Mouse (Mus musculus) cerebral cortex, adult 2 months (tissue): ENCODE data around the gene Polr3gl.

ENCODE experiments used
- WGBS: fragments of 180-500 bp; shearing (Covaris S2); methylation state at CpG from one replicate; pipeline ENCODE4 v1.1.7; 2018; 5-methylcytosine and 5-hydroxymethylcytosine counted together

The Polr3gl gene

DNA sequence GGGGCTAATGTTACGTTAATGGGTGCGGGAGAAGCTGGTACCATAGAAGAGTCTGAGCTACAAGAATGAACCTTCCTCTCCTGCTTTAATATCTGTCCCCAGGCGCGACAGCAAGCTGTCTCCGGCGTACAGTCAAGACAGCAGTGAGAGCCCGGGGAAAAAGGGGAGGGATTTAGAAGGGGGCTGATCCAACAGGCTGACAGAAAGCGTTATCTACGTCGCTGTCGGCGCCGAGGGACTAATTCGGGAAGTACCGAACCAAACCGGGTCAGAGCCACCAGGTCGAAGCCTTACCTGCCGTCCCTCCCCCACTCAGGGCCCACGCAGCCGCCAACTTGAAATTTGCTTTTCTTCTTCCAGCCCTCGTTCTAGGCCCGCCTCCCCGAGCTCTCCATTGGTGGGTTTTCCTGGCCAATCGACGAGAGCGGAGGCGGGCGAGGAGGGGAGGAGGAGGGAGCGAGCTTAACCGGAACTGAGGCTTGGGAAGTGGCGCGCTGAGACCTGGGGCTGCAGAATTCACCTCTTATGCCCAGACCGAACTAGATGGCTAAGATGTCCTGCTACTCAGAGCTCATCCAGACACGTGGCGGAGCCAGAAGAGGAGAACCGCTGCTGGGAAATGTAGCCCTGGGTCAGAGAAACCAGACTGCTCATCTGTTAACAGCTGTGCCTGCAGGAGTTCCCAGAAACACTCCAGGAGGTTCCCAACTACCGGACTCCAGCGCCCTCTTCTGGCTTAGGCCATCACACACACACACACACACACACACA is at the start of gene Polr3gl:
Polr3gl (minus strand) TSS at position 392 of the 771 bp plus-strand sequence.
- under 1% methylated on average over 37 of the region's 38 CpGs for WGBS

DNA sequence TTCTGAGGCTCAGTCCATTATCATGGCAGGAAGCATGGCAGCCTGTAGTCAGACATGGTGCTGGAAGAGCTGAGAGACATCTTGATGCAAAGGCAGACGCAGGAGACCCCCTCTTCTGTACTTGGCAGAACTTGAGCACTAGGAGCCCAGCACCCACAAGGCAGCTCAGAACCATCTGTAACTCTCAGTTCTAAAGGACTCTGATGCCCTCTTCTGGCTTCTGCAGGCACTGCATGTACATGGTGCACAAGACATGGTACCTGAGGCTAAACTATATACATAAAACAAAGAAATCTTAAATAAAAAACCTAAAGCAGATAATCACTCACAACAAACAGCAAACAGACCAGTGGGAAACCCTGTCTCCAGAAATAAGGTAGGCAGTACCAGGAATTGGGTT is 45.2 kb upstream of the Polr3gl start:
- 61% methylated on average over 1 of the region's 1 CpGs for WGBS

DNA sequence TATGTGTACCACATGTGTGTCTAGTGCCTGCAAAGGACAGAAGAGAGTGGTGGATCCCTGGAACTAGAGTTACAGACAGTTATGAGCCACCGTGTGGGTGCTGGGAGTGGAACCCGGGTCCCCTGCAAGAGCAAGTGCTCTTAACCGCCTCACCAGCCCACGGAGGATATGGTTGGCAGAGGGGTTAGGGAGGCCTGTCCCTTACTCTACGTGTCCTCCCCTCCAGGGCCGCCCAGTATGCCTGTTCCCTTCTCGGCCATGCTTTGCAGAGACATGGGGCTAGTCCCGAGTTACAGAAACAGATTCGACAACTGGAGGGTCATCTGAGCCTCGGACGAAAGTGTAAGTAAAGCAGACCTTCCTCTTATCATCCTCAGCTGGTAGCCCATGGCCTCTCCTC is 42.5 kb upstream of the Polr3gl start:
- WGBS = 72% methylated on average over 11 of the region's 11 CpGs

DNA sequence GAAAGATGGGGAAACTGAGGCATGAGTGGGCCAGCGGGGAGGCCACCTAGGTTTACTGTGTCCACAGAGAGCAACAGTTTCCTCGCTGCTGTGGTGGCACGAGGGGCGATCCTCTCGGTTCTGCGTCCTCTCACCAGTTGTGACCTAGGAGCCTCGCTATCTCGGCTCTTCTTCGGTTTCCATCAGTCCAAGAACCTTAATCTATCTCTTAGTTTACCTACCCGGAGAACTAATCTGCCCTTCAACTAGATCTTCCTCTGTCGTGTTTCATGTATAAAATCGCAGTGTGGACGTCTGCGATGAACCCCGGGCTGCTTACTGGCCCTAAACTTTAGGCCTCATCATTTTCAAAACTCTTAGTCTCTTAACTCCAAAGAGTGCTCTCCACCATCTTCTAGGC is 41.9 kb upstream of the Polr3gl start:
- 8% methylated on average over 15 of the region's 15 CpGs for WGBS

DNA sequence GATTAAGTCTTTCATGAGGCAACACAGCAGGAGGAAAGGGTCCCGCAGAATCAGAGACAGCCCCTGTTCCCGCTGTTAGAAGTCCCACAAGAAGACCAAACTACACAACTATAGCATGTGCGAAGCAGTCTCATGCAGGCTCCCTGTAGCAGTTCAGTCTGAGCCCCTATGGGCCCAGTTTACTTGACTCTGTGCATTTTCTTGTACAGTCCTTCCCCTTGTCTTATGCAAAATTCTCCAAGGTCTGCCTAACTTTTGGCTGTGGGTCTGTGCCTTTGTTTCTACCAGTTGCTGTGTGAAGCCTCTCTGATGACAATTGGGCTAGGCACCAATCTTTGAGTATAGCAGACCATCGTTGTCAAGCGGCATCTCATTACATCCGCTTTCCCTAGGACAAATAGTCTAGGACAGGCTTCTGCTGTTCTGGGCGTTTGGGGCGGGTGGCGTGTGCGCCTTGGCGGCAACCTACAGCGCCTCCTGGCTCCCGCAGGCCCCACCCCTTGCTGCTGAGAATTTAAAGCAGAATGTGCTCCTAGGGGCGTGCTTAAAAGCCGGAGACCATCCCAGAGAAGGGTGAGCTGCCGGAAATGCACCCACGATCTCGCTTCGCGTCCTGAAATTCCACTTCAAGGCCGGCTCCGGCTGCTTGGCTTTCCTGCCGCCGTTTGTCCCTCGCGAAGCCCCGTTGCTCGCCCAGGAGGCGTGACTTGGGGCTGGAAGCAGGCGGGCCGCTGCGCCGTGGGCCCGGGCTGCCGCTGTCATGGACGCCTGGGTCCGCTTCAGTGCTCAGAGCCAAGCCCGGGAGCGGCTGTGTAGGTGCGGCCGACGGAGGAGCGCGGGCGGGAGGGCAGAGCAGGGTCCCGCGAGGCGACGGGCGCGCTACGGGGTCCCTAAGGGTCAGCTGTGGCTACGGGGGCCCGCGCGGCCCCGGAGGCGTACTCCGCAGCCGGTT is 41.2 kb upstream of the Polr3gl start, which contains the start of the genes Pex11b and Gm42957:
Pex11b (plus strand) TSS at position 449 of the 952 bp plus-strand sequence.
Gm42957 (plus strand) TSS at position 547 of the 952 bp plus-strand sequence.
- WGBS = 2% methylated on average over 60 of the region's 60 CpGs

DNA sequence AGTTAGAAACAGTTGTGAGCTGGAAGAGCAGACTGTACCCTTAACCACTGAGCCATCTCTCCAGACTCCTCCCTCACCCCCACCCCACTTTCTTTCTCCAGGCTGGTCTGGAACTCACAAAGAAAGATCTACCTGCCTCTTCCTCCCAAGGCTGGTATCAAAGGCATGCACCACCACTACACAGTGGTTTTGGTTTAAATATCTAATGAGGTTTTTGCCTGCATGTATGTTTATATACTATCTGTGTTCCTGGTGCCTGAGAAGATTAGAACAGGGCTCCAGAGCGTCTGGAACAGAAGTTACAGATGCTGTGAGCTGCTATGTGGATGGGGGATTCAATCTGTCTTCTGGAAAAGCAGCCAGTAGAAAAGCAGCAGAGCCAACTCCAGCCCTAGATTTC is 40.0 kb upstream of the Polr3gl start:
- WGBS = 60% methylated on average over 1 of the region's 1 CpGs

DNA sequence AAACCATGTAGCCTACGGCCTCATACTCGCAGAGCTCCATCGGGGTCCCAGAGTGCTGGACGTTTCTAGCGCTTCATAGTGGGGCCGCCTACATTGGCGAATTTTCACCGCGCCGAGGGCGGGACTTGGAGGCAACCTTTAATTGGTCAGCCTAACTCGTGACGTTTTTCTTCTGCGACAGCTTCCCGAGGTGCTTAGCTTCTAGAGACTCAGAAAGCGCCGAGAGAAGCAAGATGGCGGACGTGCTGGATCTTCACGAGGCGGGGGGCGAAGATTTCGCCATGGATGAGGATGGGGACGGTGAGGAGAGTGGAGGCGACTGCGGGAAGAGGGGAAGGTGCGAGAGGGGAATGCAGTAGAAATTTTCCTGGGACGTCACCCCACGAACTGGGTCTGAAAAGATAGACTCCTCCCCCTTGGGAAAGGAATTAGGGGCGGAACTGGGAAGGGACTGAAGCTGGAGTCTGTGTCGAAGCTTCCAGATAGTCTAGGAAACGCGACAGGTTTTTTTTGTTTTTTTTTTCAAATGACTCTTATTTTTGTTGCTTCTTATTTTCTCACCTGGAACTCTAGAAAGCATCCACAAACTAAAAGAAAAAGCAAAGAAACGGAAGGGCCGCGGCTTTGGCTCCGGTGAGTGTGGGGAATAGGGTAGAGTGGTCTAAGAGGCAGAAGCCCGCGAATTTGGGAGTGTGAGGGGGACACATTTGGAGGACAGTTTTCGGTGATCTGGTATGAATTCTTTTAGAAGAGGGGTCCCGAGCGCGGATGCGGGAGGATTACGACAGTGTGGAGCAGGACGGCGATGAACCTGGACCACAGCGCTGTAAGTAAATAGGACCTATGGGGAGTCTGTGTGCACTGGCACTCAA is 36.0 kb upstream of the Polr3gl start, which contains the start of gene Rbm8a:
Rbm8a (plus strand) TSS at position 205 of the 872 bp plus-strand sequence.
- under 1% methylated on average over 48 of the region's 48 CpGs for WGBS

DNA sequence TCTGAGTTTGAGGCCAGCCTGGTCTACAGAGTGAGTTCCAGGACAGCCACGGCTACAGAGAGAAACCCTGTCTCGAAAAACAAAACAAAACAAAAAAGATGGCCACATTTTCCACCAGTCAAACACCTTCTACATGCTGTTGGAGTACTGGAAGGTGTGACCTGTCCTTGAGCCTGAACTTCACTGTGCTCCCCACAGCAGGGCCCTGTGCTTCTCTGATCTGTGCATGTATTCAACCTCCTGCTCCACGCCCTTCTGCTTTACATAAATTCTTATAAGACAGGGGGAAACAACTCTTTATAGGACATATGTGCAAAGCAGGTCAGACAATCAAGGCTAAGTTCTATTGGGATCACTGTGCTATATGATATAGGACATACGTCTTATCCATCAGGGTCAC is 29.2 kb upstream of the Polr3gl start:
- WGBS = 93% methylated on average over 4 of the region's 4 CpGs

DNA sequence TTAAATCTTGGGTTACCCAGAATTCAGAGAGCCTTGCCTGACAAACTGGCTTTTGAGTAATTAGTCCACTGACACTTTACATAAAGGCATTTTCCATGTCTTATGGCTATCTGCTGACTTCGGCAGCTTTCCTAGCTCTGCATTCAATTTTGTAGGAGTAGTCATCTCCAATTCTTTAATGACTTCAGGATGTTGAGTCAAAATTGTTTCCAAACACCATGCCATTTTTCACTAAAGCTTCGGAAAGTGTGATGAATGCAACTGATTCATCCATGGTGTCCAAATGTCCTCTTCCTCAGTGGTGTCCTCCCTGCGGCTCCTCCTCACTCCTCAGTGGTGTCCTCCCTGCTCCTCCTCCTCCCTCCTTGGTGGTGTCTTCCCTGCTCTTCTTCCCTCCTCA is 24.0 kb upstream of the Polr3gl start:
- 78% methylated on average over 3 of the region's 3 CpGs for WGBS

DNA sequence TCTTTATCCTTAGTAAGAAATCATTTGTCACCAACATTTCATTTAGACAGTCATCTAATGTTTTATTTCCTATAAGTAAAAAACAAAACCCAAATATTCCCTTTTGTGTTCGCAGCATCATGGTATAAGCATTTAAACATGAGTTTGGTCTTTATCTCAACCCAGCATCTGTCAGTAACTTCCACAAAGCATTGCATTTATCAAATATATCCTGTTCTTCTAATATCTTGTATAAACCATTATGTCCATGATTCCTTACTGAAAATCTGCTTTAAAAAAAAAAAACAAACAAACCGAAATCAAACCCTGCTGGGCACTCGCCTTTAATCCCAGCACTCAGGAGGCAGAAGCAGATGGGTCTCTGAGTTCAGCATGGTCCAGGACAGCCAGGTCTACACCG is 12.6 kb upstream of the Polr3gl start:
- WGBS = 89% methylated on average over 4 of the region's 4 CpGs

DNA sequence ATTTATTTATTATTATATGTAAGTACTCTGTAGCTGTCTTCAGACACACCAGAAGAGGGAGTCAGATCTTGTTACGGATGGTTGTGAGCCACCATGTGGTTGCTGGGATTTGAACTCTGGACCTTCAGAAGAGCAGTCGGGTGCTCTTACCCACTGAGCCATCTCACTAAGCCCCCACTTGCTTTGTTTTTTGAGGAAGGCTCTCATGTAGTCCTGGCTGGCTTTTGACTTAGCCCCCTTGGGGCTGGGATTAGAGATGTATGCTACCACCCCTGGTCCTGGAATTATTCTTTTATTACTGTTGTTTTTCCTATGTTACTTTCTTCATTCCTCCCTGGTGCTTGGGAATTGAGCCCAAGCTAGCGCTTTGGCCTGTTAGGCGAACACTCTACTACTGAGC is 12.0 kb upstream of the Polr3gl start:
- 90% methylated on average over 4 of the region's 4 CpGs for WGBS

DNA sequence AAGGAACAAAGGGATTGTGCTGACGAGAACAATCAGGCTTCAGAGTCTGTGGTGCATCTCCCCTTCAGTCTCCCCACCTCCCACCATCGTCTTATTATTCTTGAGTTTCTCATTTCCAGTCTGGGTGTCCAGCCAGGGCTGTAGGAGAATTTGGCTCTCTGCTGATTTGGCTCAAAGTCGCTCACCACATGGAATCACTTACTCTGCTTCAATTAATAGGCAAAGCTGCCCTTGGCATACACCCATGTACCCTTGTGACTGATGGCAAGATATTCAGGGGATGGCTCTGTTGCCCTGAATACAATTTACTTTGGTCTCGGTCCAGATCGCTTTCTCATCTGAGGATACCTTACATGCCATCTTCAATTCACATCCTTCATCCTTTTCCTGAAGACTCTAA is 9.3 kb upstream of the Polr3gl start:
- whole genome bisulfite sequencing = 40% methylated on average over 5 of the region's 5 CpGs

DNA sequence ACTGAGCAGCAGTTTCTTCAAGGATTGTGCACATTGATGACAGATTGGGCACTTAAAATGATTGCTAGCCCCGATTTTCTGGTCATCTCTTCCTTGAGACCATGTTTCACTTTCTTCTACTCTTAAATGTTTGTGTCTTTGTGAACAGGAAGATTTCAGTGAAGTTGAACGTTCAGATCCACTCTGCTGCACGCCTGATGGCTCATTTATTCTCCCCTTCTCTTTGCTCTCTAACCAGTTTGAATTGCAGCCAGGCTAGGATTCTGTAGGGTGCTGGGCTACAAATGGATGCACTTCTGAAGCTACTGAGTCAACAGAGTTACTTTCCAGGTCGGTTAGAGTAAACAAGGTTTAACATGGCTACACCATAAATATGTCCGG is 8.7 kb upstream of the Polr3gl start:
- 19% methylated on average over 5 of the region's 5 CpGs for WGBS

DNA sequence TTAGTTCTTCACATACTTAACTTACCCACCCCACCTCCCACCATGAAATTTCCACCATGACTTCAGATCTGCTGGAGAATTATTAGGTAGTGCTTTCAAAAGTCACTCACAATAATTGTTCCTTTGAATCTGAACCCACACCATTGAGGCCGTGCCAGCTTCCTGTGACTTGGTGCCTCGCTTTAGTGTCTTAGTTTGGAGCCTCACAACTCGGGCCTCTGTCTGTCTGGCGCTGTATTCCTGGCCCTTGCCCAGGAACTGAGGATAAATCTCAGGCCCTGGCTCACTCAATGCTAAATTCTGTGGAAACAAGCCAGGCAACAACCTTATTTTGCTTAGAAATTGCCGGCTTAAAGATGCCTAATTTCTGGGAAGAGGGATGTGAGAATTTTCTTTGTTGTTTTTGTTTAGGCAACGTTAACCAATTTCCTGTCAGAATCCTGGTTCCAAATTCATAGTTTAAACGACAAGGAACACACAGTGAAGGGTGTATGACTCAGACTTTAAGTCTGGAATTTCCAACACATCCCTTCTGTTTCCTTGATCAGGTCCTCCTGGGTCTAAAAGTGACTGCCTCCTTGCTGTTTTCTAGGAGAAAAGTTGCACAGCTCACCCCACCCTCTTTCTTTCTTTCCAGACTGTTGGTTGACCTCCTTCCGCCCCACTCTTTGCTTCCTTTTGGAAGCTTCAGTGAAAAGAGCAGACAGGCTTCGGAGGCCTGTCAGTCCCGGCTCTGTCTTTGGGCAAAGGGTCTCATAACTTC is 8.1 kb upstream of the Polr3gl start:
- WGBS = 13% methylated on average over 10 of the region's 10 CpGs

DNA sequence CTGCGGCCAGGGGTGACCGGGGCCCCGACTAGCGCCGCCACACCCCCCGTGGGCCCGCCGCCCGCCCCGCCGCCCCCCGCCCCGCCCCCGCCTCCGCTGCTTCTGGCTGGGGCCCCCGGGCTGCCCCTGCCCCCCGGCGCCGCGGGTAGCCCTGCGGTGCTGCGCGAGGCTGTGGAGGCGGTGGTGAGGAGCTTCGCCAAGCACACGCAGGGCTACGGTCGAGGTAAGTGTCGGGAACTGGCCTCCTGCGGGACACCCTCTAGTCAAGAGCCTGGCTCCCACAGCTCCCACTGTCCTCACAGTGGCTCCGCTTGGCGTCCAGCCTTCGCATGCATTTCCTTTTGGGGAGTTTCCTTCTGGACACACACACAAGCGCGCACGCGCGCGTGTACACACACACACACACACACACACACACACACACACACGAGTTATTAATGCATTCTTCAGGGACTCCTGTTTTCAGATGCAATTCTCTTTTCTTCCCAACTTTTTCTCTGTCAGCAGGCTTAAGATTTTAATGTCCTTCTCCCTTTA is 7.3 kb upstream of the Polr3gl start:
- under 1% methylated on average over 40 of the region's 40 CpGs for WGBS

DNA sequence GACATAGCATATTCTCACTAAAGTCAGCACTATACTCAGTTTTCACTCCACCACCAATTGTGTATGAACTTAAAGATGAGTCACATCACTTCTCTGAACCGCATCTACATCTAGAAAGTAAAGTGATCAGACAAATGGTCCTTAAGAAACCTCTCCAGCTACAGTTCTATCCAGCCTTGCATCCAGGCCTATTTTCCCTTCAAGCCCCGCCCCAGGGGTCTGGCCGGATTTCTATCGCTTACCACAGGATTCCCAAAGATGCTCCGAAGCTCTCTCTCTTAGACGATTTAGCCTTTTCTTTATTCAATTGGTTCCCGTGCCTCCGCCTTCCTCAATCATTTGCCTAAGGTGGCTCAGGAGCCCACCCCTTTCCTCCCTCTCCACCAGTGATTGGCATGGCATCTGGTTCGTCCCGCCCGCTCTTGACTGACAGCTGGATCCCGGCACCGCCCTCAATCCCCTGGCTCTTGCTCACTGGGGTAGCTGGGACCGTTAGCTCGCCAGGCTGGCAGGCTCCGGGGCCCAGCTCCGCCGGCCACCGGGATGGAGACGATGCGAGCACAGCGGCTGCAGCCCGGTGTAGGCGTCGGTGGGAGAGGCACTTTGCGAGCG is 6.8 kb upstream of the Polr3gl start, which contains the start of gene Lix1l:
Lix1l (plus strand) TSS at position 511 of the 612 bp plus-strand sequence.
- under 1% methylated on average over 27 of the region's 27 CpGs for WGBS

DNA sequence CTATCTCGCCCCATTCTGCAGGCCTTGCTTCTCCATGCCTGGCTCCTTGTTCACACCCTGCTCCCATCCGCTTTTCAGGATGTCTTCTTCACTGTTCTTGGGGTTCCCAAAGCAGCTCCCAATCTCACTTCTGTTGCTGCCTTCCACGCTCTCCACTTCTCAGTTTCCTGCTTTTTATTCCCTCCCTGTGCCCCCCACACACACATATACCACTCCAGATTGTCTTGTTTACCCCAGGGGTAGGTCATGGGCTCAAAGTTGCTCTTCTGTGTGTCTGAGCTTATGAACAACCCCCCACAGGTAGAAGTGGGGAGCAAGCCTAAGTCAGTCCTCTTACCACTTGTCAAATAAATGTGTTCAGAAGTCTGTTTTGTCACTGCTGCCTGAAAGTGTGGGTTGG is 5.4 kb upstream of the Polr3gl start:
- WGBS = 52% methylated on average over 3 of the region's 3 CpGs

DNA sequence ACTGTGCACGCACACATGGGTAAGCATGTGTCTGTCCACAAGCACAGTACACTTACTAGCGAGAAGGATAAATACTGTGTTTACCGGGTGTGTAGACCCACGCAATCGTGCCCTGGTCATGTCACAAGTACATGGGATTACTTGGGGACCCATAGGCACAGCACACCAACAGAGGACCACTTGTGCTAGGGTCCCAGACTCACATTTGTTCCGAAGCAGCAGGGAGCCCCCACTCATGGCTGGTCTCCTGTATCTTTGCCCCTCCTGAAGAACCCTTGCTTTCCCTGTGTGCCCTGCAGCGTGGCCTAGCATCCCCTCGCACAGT is 5.0 kb upstream of the Polr3gl start:
- WGBS = 42% methylated on average over 8 of the region's 8 CpGs

DNA sequence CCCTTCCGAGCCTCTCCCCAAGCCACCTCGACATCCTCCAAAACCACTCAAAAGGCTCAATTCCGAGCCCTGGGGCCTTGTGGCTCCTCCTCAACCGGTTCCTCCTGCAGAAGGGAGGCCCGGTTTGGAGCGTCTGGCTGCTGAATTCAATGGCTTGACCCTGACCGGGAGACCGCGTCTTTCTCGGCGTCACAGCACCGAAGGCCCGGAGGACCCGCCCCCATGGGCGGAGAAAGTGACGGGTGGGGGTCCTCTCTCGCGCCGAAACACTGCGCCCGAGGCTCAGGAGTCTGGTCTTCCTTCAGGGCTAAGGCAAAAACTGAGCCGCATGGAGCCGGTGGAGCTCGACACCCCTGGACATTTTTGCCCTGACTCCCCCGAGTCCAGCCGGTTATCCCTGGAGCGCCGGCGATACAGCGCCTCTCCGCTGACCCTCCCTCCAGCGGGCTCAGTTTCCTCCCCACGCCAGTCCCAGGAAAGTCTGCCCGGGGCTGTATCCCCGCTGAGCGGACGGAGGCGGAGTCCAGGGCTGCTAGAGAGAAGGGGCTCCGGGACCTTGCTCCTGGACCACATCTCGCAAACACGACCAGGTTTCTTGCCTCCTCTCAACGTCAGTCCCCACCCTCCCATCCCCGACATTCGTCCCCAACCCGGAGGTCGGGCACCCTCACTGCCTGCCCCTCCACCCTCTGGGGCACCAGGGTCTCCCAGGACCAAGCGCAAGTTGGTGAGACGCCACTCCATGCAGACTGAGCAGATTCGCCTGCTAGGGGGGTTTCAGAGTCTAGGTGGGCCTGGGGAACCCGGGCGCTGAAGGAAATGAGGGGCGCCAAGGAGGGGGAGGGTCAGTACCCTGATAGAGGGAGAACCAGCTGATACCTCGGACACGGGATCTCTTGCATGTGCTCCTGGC is 4.4 kb upstream of the Polr3gl start:
- 4% methylated on average over 54 of the region's 54 CpGs for WGBS
